Mouse (Mus musculus) natural killer cell, adult 2 months (primary cell): ENCODE data around the gene Gsc2.
"Not testable (repeated sequence)": the region's sequence is repeated elsewhere in the genome, so short reads cannot be mapped to it uniquely, and the experiment has no call there.

Experiments
- DNase-seq, 2 experiments: peaks; one replicate each; pipeline ENCODE4 v3.0.0; 2022; ENCODE audit warnings: low spot score in 2 of 2

Gene Gsc2

GRCm38 (mm10) chr16:17914307-17915249 is at the start of gene Gsc2:
Gene Gsc2 (minus strand): TSS chr16:17915059.
- DNase-seq: peak in 1 of 2 experiments; percentile 18

- DNase-seq: no peak
These were observed 47.2 kb upstream of the Gsc2 start for GRCm38 (mm10) chr16:17962091-17962490.

- not testable (repeated sequence) for DNase-seq
These were observed 41.3 kb upstream of the Gsc2 start for GRCm38 (mm10) chr16:17956052-17956638.

- no peak for DNase-seq
These were observed 36.8 kb upstream of the Gsc2 start for GRCm38 (mm10) chr16:17951618-17952017.

GRCm38 (mm10) chr16:17950068-17950467 is 35.2 kb upstream of the Gsc2 start:
- DNase-seq: no peak

GRCm38 (mm10) chr16:17949421-17949877 is 34.6 kb upstream of the Gsc2 start:
- no peak for DNase-seq

GRCm38 (mm10) chr16:17945081-17945831 is 30.4 kb upstream of the Gsc2 start:
- no peak for DNase-seq

GRCm38 (mm10) chr16:17943466-17943865 is 28.6 kb upstream of the Gsc2 start:
- DNase-seq: no peak

- no peak for DNase-seq
These were observed 24.4 kb upstream of the Gsc2 start for GRCm38 (mm10) chr16:17939255-17939751.

- peak; percentile 65 to 78 for DNase-seq
These were observed 24.0 kb upstream of the Gsc2 start for GRCm38 (mm10) chr16:17938821-17939220.

GRCm38 (mm10) chr16:17938187-17938586 is 23.3 kb upstream of the Gsc2 start:
- DNase-seq: no peak

GRCm38 (mm10) chr16:17936776-17937175 is 21.9 kb upstream of the Gsc2 start:
- DNase-seq: no peak

- DNase-seq: no peak
These were observed 19.6 kb upstream of the Gsc2 start for GRCm38 (mm10) chr16:17934445-17934910.

- DNase-seq: no peak
These were observed 19.0 kb upstream of the Gsc2 start for GRCm38 (mm10) chr16:17933594-17934444.

GRCm38 (mm10) chr16:17931906-17932460 is 17.1 kb upstream of the Gsc2 start:
- no peak for DNase-seq

- no peak for DNase-seq
These were observed 14.8 kb upstream of the Gsc2 start for GRCm38 (mm10) chr16:17929631-17930030.

- DNase-seq: no peak
These were observed 14.4 kb upstream of the Gsc2 start for GRCm38 (mm10) chr16:17929211-17929610.

- DNase-seq: peak; percentile 78 to 84
These were observed 13.8 kb upstream of the Gsc2 start for GRCm38 (mm10) chr16:17928627-17929104.

GRCm38 (mm10) chr16:17928087-17928580 is 13.3 kb upstream of the Gsc2 start, which contains the start of gene Slc25a1:
Gene Slc25a1 (minus strand): TSS chr16:17928219.
- peak in 1 of 2 experiments; percentile 46 for DNase-seq
